Mouse (Mus musculus): Measurements from ENCODE around the gene Fcgr1. TPM values are rescaled to one million over a fixed set of nuclear protein-coding genes. Genes with fewer than 3 reads are reported as not detected.
"Not testable (repeated sequence)": the region's sequence is repeated elsewhere in the genome, so short reads cannot be mapped to it uniquely, and the experiment has no call there.

The Fcgr1 gene
- total RNA-seq, 2 experiments from 2014 or later, result 1.1 to 1.8 TPM

DNA sequence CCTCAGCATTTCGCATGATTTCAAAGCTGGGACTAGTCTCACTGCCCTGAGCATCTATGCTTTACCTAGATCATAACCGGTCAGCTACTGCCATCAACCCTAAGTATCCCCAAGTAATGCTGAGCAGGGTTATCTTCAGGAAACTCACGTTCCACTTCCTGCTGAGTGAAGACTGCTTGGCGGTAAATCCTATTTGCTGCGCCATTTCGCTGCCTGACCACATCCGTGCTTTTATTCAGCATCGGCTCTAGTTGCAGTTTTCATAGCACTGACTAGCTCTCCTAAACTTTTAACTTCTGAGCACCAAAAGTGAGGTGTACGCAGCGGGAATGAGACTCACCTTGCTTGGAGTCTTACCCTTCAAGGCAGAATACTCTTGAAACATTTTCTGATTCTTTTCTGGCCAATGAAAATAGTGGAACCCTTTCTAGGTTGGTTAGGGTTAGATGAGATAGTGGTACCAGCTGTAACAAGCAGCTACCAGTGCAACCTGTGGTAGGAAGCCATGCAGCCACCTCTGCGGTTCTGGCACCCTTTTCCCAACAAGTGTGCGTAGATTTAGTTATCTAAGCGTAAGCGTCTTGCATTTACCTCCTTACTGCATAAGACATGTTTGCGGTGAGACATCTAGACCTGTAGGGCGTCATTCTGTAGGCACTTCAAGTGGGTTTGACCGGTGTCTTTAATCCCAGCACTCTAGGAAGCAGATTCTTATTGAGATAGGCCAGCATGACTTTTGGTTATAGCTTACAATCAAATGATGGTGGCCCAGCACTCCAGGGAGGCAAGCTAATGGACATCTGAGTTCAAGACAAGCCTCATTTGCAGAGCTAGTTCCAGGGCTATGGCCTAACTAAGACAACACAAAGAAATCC lies 19.9 kb downstream of the Fcgr1 start:
- DNase-seq (ENCODE audit: low spot score in 2 of 2), result no peak

DNA sequence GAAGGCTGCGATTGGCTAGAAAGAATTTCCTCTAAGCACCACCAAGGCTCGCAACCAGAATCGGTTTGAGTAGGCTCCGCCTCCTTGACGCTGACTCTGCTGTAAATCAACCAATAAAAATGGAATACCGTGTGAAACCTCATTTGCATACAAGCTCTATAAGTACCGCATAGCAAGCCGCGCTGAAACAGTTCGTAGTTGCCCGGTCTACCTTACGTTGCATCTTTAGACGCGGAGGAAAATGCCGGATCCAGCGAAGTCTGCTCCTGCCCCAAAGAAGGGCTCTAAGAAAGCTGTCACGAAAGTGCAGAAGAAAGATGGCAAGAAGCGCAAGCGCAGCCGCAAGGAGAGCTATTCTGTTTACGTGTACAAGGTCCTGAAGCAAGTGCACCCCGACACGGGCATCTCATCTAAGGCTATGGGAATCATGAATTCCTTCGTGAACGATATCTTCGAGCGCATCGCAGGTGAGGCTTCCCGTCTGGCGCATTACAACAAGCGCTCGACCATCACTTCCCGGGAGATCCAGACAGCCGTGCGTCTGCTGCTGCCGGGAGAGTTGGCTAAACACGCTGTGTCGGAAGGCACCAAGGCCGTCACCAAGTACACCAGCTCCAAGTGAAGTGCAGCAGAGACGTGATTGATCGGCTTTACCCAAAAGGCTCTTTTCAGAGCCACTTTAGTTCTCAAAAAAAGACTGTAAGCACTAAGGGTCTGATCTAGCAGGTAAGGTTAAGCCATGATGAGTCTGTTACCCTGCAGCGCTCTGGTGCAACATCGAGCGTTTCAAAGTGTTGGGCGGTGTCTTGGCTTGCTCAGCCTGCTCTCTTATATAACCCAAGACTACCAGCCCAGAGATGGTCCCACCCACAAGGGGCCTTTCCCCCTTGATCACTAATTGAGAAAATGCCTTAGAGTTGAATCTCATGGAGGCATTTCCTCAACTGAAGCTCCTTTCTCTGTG lies 24.0 kb downstream of the Fcgr1 start, which contains the start of gene Hist2h2bb:
Gene Hist2h2bb (plus strand): TSS at position 242 of the 964 bp plus-strand sequence.
- DNase-seq (ENCODE audit: low spot score in 2 of 2), result peak; percentile 44 to 76

DNA sequence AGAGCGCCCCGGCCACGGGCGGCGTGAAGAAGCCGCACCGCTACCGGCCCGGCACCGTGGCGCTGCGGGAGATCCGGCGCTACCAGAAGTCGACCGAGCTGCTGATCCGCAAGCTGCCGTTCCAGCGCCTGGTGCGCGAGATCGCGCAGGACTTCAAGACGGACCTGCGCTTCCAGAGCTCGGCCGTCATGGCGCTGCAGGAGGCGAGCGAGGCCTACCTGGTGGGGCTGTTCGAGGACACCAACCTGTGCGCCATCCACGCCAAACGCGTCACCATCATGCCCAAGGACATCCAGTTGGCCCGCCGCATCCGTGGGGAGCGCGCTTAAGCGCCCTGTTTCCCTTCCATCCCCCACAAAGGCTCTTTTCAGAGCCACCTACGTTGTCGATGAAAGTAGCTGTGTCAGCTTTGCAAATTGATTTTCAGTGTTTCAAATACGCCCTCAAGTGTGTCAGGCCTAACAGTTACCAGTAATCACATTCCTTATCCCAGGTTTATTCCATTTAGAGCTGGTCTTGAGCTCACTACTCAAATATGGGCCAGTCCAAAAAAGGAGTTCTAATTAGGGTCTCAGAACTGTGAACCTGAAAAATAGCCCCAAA lies 24.9 kb downstream of the Fcgr1 start:
- not testable (repeated sequence) for DNase-seq (ENCODE audit: low spot score in 2 of 2)

DNA sequence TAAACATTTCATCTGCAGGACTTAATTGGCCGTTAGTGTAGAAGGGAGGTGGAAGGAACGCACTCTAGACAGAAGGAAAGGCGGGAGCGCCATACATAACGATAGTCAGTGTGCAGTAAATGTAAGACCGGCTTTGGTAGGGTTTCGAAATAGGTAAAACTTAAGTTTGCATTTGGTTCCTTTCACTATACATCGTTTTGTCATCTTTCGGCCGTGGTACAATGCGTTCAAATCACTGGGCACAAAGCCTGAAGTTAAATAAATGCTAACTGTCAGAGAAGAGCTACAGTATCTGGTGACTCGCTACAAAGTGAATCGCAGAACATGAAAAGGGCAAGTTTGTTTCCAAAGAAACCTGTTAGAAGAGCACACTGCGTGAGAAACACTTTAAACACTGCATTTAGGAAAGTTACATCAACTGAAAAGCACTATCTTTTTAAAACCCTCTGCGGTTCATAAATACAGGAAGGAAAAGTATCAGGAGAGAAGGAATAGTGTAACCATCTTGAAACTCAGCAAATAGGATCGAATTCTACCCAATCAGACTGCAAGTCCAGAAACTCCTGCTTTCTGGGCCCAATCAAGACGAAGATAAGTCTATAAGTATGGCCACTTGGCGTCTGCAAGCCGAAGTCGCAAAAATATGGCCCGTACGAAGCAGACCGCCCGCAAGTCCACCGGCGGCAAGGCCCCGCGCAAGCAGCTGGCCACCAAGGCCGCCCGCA lies 25.6 kb downstream of the Fcgr1 start, which contains the start of gene Hist2h3b:
Gene Hist2h3b (plus strand): TSS at position 604 of the 725 bp plus-strand sequence.
- DNase-seq (ENCODE audit: low spot score in 2 of 2), result peak; percentile 55 to 59

DNA sequence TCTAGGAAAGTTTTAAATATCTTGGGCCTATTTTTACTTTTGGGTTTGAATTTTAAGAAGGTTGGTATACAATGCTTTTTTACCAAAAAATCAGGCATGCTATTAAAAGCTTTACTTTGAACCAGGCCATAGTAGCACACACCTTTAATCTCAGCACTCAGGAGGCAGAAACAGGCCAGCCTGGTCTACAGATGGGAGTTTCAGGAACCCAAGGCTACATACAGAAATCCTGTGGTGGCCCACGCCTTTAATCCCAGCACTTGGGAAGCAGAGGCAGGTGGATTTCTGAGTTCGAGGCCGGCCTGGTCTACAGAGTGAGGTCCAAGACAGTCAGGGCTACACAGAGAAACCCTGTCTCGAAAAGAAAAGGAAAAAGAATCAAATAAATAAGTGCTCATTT lies 26.2 kb downstream of the Fcgr1 start:
- no peak for DNase-seq (ENCODE audit: low spot score in 2 of 2)

DNA sequence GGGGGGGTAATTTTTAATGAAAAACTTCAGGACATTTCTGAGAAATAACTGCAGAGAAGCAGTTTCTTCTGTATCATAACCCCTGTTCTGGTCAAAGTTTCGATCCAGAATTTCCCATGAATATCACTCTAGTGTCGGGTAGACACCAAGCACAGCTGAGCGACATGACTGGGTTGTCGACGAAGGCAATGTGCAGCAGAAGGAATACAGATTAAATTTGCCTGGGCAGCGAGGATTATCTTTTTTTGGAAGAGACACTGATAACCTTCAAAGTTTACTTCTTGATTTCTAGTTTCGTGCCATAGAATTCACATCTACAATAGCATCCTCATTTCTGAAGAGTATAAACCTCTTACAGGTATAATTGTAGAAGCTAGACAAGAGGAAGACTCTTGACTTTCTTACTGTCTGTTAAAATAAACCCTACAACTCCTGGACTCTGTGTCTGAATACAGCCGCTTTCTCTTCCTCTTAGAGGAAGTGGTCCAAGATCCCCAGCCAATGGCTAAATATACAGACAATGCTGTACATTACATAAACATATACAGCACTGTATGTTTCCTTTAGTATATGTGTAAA lies 27.5 kb downstream of the Fcgr1 start:
- no peak for DNase-seq (ENCODE audit: low spot score in 2 of 2)

DNA sequence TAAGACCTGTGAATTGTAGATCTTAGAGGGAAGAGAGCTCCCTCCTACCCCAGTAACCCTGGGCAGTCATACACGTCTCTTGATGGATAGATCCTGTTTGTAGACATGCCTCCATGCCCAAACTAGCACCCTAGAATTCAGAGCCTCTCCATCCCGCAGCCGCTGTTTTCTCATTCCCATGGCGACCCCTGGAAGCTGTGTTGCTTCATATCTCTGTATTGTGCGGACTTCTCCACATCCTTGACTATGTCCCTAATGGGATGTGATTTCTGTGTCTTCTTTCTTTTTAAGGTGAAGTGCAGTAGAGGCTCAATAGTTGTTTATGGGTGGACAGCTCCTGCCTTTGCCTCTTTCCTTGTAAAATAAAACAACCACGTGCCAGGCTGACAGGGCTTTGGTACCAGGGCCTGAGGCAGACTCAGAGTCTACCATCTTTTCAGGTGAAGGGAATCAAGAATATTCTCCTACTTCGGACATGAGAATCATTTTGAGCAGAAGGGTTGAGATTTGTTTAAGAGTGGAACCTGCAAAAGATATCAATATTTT lies 29.3 kb downstream of the Fcgr1 start:
- DNase-seq (ENCODE audit: low spot score in 2 of 2), result no peak

DNA sequence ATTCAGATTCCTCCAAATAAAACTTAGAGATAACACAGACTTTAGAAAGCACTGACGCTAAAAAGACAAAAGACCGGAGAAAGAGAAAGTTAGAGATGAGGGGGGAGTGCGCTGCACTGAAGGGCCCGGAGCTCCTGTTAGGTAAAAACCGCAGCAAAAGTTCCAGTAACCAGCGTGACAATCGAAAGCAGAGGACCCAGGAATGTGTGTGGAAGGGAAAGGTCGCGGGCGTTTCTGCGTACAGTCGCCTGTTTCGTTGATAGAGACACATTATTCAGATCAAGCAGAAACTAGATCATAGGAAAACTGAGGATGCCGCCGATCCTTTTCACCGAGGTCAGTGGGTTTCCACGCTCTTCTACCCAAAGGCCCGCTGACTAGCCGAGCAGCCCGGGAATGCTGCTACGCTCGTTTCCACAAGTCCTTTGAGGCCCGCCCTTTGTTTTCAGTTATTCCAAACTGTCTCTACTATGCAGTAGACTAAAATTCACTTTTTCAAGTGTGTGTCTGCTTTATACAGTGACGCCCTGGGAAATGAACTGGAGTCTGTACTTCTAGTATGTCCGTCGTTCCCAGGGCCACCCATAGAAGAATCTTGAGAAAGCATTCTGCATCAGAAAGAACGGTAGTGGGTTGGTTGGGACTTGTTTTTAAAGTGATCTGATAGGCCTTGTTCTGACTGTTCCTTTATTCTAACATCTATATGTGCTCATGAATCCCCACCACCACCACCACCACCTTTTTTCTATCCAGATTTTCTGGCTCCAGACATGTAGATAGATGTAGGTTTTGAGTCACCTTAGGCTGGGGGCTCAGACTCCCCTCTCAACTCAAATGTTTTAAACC lies 30.0 kb downstream of the Fcgr1 start:
- no peak for DNase-seq (ENCODE audit: low spot score in 2 of 2)

DNA sequence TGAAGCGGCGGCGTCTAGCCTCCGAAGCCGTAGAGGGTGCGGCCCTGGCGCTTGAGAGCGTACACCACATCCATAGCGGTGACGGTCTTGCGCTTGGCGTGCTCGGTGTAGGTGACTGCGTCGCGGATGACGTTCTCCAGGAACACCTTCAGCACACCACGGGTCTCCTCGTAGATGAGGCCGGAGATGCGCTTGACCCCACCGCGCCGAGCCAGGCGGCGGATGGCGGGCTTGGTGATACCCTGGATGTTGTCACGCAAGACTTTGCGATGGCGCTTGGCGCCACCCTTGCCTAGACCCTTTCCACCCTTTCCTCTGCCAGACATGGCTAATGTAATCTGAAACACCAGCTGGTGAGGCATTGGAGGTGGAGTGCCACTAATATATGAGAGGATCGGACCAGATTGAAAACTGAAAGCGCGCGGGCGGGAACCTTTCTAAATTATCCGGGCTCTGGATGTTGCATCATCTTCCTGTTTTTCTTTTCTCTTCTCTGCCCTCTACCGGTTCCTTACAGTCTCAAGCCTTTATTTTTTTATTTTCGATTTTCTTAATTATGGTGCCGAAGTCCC lies 30.7 kb downstream of the Fcgr1 start, which contains the start of gene Hist2h4:
Gene Hist2h4 (minus strand): TSS at position 333 of the 572 bp plus-strand sequence.
- peak; percentile 75 to 89 for DNase-seq (ENCODE audit: low spot score in 2 of 2)

DNA sequence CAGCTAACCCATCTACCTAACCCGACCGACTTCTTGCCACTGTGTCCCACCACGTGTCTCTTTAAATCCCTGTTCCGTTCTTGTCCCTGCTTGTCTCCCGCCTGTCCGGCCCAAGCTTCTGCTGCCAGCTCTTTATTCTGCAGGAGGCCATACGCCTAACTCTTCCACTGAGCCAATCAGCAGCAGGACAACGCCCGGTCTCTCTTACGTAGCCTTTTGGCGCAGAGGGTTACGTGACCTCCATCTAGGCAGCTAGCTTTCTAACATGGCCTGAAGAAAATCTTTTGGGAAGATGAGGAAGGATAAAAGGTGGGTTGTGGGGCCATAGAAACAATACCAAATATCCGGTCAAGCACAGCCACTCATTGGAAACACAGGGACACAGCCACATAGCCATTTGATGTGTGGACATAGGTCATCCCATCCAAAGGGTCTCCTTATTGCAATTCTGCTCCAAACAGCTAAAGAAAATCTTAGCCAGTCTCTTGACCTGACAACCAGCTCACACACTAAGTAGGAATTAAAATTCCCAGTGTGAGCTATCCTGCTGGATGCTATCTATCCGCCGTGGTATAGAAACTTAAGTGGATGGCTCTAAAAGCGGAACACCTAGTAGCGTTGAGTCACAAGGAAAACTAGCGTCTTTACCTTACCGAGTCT lies 31.4 kb downstream of the Fcgr1 start:
- DNase-seq (ENCODE audit: low spot score in 2 of 2), result peak in 1 of 2 experiments; percentile 66

DNA sequence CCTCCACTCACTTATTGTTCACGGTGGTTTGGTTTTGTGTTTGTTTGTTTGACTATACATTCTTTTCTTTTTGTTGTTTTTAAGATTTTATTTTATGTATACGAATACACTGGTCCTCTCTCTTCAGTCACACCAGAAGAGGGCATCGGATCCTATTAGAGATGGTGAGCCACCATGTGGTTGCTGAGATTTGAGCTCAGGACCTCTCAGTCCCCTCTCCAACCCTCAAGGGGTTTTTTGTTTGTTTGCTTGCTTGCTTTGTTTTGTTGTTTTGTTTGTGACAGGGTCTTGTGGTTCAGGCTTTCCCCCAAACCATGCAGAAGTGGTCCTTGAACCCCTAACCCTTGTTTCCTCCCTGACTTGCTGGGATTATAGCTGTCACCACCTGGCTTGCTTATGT lies 32.1 kb downstream of the Fcgr1 start:
- DNase-seq (ENCODE audit: low spot score in 2 of 2), result no peak

DNA sequence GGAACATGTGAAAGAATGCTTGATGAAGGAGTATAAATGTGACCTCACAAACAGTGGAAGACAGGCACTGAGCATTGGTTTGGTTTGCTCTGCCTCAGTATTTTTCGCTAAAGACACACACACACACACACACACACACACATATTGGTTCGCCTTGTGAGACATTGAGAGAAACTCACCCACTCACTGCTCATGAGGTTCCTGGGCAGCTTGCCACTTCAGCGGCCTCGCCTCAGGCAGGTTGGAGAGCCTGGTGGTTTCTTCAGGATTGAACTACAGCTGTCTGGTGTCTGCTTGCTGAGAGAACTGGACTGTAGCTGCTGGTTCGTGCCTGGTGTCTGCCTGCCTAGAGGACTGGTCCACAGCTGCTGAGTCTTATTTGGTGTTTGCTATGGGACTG lies 33.5 kb downstream of the Fcgr1 start:
- DNase-seq (ENCODE audit: low spot score in 2 of 2), result no peak

DNA sequence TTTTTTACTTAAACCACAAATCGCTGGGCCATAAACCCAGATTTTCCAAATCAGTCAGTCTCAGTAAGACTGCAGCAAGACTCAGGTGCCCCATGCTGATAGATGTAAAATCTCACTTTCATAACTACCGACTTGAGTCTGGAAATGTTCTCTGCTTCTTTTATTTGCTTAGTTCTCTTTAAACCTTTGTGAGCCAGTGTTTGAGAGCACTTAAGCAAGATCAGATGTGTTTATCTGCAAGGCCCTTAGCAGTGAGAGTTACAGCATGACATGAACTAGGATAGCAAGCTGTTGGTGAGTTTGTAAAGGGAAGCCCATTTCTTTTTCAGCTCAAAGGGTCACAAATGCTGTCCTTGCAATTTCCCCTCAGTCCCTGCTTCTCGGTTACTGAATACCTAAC lies 36.6 kb downstream of the Fcgr1 start:
- DNase-seq (ENCODE audit: low spot score in 2 of 2), result no peak

DNA sequence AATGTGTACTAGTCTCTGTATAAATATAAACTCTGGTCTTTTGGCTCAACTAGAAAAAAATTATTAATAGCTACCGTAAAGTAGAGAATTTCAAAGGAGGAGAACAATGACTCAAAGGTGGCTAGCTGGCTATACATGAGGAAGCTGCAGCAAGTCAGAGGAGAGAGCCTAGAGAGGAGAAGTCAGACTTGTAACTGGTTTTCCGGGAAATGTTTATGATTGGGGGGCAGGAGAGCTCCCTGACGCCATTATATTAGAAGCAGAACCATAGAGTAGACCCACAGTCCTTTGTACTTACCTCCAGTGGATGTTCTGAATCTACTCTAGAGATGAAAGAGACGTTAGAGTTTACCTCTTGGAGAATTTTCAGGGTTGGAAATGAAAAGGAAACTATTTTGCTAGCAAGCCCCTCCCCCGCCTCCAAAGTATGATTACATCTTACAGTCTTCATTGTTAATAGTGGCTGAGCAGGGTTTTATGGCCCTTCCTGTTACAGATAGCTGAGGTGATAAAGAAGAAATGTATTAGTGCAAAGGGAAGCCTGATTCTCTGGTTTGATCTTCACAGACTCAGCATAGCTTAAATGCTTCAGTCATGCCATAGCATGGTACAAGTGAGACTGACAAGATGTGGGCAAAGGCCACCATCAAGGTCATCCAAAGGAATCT lies 37.7 kb downstream of the Fcgr1 start:
- no peak for DNase-seq (ENCODE audit: low spot score in 2 of 2)

DNA sequence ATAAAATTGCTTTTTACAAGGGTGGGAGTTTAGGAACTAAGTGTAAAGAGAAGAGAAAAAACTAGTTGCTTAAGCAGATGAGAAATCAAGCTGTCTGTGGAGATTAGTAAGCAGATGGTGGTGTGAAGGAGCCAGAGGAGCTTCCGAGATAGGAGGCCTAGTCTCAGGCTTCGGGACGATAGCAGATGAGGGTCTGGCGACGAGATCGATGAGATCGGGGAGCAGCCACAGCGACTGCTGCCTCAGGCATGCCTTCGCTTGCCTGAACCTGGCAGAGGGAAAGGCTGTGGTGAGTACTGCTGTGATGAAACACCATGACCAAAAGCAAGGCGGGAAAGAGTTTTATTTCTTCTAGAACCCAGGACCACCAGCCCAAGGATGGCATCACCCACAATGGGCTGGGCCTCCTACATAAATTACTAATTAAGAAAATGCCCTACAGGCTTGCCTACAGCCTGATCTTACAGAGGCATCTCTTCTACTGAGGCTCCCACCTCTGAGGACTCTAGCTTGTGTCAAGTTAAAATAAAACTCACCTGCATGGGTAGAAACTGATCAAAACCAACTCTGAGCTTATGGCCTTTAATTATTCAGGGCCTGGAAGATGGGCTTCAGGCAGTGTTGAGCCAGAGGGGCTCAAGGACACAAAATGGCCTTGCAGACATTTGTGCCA lies 39.0 kb downstream of the Fcgr1 start:
- DNase-seq (ENCODE audit: low spot score in 2 of 2), result no peak

DNA sequence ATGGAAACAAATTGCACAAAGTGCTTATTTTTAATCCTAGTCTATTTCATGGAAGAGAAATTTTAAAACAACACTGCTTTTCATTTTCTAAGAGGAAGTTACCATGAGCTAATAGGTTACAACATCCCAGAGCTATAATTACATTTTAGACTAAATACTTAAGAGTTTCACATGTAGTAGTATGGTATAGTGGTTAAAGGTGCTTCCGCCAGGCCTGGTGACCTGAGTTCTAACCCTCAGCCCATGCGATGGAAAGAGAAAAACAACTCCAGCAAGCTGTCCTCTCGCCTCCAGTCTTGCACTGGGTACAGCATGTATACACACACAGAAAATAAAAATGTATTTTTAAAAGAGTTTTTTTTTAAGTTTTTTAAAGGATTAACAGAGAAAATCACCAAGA lies 42.0 kb downstream of the Fcgr1 start:
- DNase-seq (ENCODE audit: low spot score in 2 of 2), result no peak

DNA sequence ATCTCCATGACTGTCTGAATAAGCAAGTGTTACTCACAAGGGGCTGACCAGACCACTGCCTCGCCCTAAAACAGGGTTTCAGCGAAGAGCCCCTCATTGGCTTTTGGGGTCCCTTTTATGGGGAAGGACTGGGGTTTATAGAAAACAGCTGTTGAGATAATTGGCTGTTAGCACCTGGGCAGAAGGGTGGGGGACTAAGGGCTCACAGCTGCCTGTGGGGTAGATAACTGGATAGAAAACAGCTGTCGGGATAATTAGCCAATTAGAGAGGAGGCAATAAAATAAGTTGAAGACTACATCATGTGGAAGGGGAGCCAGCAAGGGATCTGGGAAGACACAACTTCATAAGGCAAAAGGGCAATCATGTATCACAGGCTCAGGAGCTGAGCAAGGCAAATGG lies 42.9 kb downstream of the Fcgr1 start:
- DNase-seq (ENCODE audit: low spot score in 2 of 2), result no peak
